Mouse (Mus musculus) liver, embryonic 16.5 days (tissue): ENCODE data around the gene Tent2. TPM values are rescaled to one million over a fixed set of nuclear protein-coding genes. Genes with fewer than 3 reads are reported as not detected.

ENCODE experiments used
- polyA plus RNA-seq: library from polyadenylated mRNA; unstranded; fragments of >200 nt; fragmentation: Nextera tagmentation; extraction: Ambion mirVana; gene quantifications from 2 replicates; pipeline ENCODE4 v1.2.1, GENCODE M21; 2015

Tent2 gene
- polyA plus RNA-seq, 1 experiment from 2014 or later = 30.8 TPM

Other genes starting within 250 kb of the Tent2 start
- 0.06 and 0.15 TPM in 2 replicates for gene Cmya5, start 47.7 kb downstream of the Tent2 start, polyA plus RNA-seq
- 1.7 and 1.8 TPM in 2 replicates for gene Homer1, start 107.2 kb upstream of the Tent2 start, polyA plus RNA-seq